Mouse (Mus musculus) erythroblast, embryonic 14.5 days (primary cell): ENCODE results near the gene Kifc3.

Source experiments
- GATA1 ChIP-seq: IDR thresholded peaks from 2 replicates; pipeline ENCODE4 v1.6.1; 2012; ENCODE audit warnings: low read length, inconsistent platforms, mixed read lengths
- TAL1 ChIP-seq: IDR thresholded peaks from 3 replicates; pipeline ENCODE4 v1.6.1; 2012; ENCODE audit warnings: low read length, inconsistent platforms, mixed read lengths

DNA sequence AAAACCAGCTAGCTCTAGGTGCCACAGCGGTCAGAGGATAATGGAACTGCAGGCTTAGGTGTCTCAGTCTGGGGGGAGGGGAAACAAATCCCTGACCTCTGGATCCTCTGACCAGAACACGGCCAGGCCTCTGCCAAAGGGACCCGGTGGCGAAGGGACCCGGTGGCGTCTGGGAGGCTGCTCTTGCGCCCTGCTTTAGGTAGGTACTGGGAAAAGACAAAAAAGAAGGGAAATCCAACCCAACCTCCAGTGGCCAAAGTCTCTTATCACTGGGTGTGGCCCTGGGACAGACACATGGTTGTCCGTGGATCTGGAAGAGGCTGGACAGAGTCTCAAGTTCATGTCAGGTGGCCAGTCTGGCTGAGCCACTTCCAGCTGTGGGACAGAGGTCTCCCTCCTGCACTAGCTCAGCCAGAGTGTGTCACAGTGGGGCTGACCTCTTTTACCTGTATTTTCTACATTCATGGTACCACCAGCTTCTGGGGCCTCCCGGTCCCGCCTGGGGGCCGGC is 73.8 kb downstream of the Kifc3 start:
- TF ChIP-seq GATA1 = no peak
- TF ChIP-seq TAL1 = no peak
